8 mouse cellular contexts compared by ENCODE assay signal in the genomic region with DNA sequence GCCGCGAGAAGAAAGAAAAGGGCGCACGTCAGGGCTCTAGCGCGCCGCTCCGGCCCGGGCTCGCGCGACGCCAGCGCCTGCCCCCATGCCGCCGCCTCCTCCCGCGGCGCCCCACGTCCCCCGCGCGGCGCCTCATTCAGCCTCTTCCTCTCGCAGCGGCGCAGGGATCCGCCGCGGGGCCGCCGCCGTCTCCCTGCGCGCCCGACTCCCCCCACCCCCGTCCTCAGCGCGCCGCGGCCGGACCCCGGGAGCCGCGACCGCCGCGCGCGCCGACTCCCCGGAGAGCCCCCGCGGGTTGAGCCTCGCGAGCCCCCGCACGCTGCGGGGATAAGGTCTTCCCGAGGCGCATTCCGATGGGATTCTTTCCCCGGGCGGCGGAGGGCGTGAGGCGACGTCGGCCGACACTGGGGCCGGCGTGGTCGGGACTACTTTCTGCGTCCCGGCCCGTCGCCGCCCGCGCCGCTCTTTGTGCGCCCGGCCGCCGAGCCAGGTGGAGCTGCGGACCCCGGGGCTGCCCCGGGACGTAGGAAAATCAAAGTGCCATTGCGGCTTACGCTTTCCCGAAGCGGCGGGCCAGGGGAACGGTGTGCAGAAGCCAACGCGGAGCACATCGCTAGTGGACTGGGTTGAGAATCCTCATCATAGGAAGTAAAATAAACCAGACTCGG. TPM values are rescaled to one million over a fixed set of nuclear protein-coding genes. Genes with fewer than 3 reads are reported as not detected.
A peak's percentile ranks its signal among the peaks of the same experiment; 100 is the strongest.
DNase-seq lines count a peak whose midpoint lies in the region; ATAC-seq and TF ChIP-seq lines count a peak whose summit lies in the region.

A gene (minus strand): TSS at position 148 of the 668 bp plus-strand sequence.

- H3K36me3 ChIP-seq in hindbrain, embryonic 16.5 days (ENCODE audit: control insufficient read depth, insufficient read depth, low read length), result no peaks in the 10 kb centered on the region

- peak within 1 kb of the TSS; percentile 98 for H3K27ac ChIP-seq in gastrocnemius, adult 2 months
- H3K27ac ChIP-seq in hindbrain, embryonic 16.5 days (ENCODE audit: low read depth, low read length), result peak within 1 kb of the TSS; percentile 99

- DNase-seq in T-cell, adult 2 months (ENCODE audit: low spot score), result peak; percentile 83
- DNase-seq in cerebellum, postnatal 25 days, result peak; percentile 91
- DNase-seq in gastrocnemius, adult 2 months, result peak; percentile 92
- peak; percentile 67 to 83 for DNase-seq in left cerebral cortex, adult 18-20 months (ENCODE audit: low spot score in 2 of 2)
- DNase-seq in lung, postnatal 4 days, result peak; percentile 91 to 93
- DNase-seq in retina, postnatal 1 day, result peak; percentile 96
- peak; percentile 89 for DNase-seq in thymus, postnatal 4 days

- H3K9ac ChIP-seq in hindbrain, embryonic 16.5 days (ENCODE audit: low read depth, low read length), result peak within 1 kb of the TSS; percentile 89

- H3K9me3 ChIP-seq in hindbrain, embryonic 16.5 days (ENCODE audit: control insufficient read depth, low read length), result no peaks in the 10 kb centered on the region

- H3K4me3 ChIP-seq in gastrocnemius, adult 2 months, result peak within 1 kb of the TSS; percentile 83
- peak within 1 kb of the TSS; percentile 69 for H3K4me3 ChIP-seq in hindbrain, embryonic 16.5 days (ENCODE audit: low read length)

- TF ChIP-seq CTCF in gastrocnemius, adult 2 months (IDR thresholded peaks at IDR 0.05), result no peak

- no peaks in the 10 kb centered on the region for H3K27me3 ChIP-seq in hindbrain, embryonic 16.5 days (replicated peaks; ENCODE audit: control insufficient read depth, insufficient read depth, low read length)

- peak within 1 kb of the TSS; percentile 79 for H3K4me2 ChIP-seq in hindbrain, embryonic 16.5 days (ENCODE audit: low read length)

- peaks cover 10% of the 10 kb centered on the region for H3K4me1 ChIP-seq in hindbrain, embryonic 16.5 days (ENCODE audit: control insufficient read depth, insufficient read depth, low read depth, low read length)

- peak; percentile 93 for ATAC-seq in hindbrain, embryonic 16.5 days

- intact Hi-C loops in gastrocnemius, adult 2 months (cut with DNase I), result loop anchor here (5.0 kb wide), 1 partner anchor 80 kb away; no protein-coding TSS in a partner anchor

- 0% methylated on average over 47 of the region's 99 CpGs for WGBS in hindbrain, embryonic 16.5 days

RNA-seq across cellular contexts. Expression of the gene that starts here (rescaled TPM):
- 10 to 100 TPM; 45.0 to 46.7 TPM for total RNA-seq in gastrocnemius, adult 2 months (2021)
- 12.6 and 15.4 TPM in 2 replicates for polyA plus RNA-seq in hindbrain, embryonic 16.5 days (2015; fragmentation: Nextera tagmentation; extraction: Ambion mirVana)
- 10 to 100 TPM; 45.9 to 47.3 TPM for total RNA-seq in left cerebral cortex, adult 18-20 months (2021)

Comparison
In these comparisons a context has a peak if more than half of its experiments do, and no peak if none do; other contexts are left out.
1. Peak in every context shown above with its lines: DNase-seq, ATAC-seq, H3K4me3 ChIP-seq and H3K27ac ChIP-seq.